Mouse (Mus musculus) right cerebral cortex, postnatal 4 days (tissue): ENCODE measurements around the gene Naaladl1.
A peak's percentile ranks its signal among the peaks of the same experiment; 100 is the strongest.
"Not testable (repeated sequence)": the region's sequence is repeated elsewhere in the genome, so short reads cannot be mapped to it uniquely, and the experiment has no call there.

Experiments
- DNase-seq: peaks from one replicate; pipeline ENCODE4 v3.0.0-alpha.2; 2022

The Naaladl1 gene

GRCm38 (mm10) chr19:6084478-6085248, 20.9 kb upstream of the Naaladl1 start, which contains the start of the genes Zfpl1 and Cdca5:
Zfpl1 (minus strand) TSS chr19:6084956.
Cdca5 (plus strand) TSS chr19:6084983.
- DNase-seq, result peak; percentile 92

GRCm38 (mm10) chr19:6085417-6085879, 20.1 kb upstream of the Naaladl1 start:
- no peak for DNase-seq

GRCm38 (mm10) chr19:6088841-6089240, 16.7 kb upstream of the Naaladl1 start:
- DNase-seq, result no peak

GRCm38 (mm10) chr19:6094119-6094518, 11.5 kb upstream of the Naaladl1 start, which contains the start of gene AC131692.1:
AC131692.1 (plus strand) TSS chr19:6094419.
- DNase-seq, result no peak

GRCm38 (mm10) chr19:6097847-6098246, 7.7 kb upstream of the Naaladl1 start:
- DNase-seq, result no peak

GRCm38 (mm10) chr19:6101186-6101585, 4.4 kb upstream of the Naaladl1 start:
- no peak for DNase-seq

- no peak for DNase-seq
These were observed 3.3 kb upstream of the Naaladl1 start for GRCm38 (mm10) chr19:6102169-6102853.

GRCm38 (mm10) chr19:6104476-6104875, 1.1 kb upstream of the Naaladl1 start:
- DNase-seq, result no peak

- no peak for DNase-seq
These were observed 7.5 kb downstream of the Naaladl1 start for GRCm38 (mm10) chr19:6113116-6113515.

- DNase-seq, result no peak
These were observed 10.7 kb downstream of the Naaladl1 start for GRCm38 (mm10) chr19:6116113-6116850.

GRCm38 (mm10) chr19:6117346-6117985, 11.9 kb downstream of the Naaladl1 start:
- no peak for DNase-seq

GRCm38 (mm10) chr19:6117986-6118676, 12.5 kb downstream of the Naaladl1 start, which contains the start of gene Sac3d1:
Sac3d1 (minus strand) TSS chr19:6118650.
- DNase-seq, result peak; percentile 87

GRCm38 (mm10) chr19:6118677-6119185, 13.1 kb downstream of the Naaladl1 start:
- DNase-seq, result peak; percentile 51

- no peak for DNase-seq
These were observed 16.2 kb downstream of the Naaladl1 start for GRCm38 (mm10) chr19:6121761-6122160.

- DNase-seq, result no peak
These were observed 17.7 kb downstream of the Naaladl1 start for GRCm38 (mm10) chr19:6123330-6123729.

GRCm38 (mm10) chr19:6124898-6125297, 19.3 kb downstream of the Naaladl1 start:
- DNase-seq, result no peak

GRCm38 (mm10) chr19:6126289-6126688, 20.7 kb downstream of the Naaladl1 start:
- peak; percentile 51 for DNase-seq

- DNase-seq, result no peak
These were observed 21.4 kb downstream of the Naaladl1 start for GRCm38 (mm10) chr19:6126789-6127580.

- DNase-seq, result peak; percentile 87
These were observed 22.3 kb downstream of the Naaladl1 start, which contains the start of gene Snx15 for GRCm38 (mm10) chr19:6127760-6128341. Snx15 (minus strand) TSS chr19:6128304.

- DNase-seq, result not testable (repeated sequence)
These were observed 25.0 kb downstream of the Naaladl1 start for GRCm38 (mm10) chr19:6130414-6131128.
